Mouse (Mus musculus) cerebral cortex, adult 2 months (tissue): Measurements from ENCODE around the gene Nrip2.

Experiments
- WGBS: fragments of 180-500 bp; shearing (Covaris S2); methylation state at CpG from one replicate; pipeline ENCODE4 v1.1.7; 2018; 5-methylcytosine and 5-hydroxymethylcytosine counted together

Nrip2 gene

GRCm38 (mm10) chr6:128437288-128437687 lies 38.2 kb downstream of the Nrip2 start:
- 6% methylated on average over 10 of the region's 10 CpGs for WGBS

GRCm38 (mm10) chr6:128437731-128438316 lies 38.7 kb downstream of the Nrip2 start:
- WGBS: under 1% methylated on average over 52 of the region's 52 CpGs

- WGBS: under 1% methylated on average over 66 of the region's 67 CpGs
These were observed 39.3 kb downstream of the Nrip2 start, which contains the start of gene Fkbp4 for GRCm38 (mm10) chr6:128438317-128438870. Fkbp4 (minus strand) TSS chr6:128438677.

- 21% methylated on average over 18 of the region's 18 CpGs for WGBS
These were observed 39.8 kb downstream of the Nrip2 start for GRCm38 (mm10) chr6:128438871-128439341.

GRCm38 (mm10) chr6:128440238-128440637 lies 41.1 kb downstream of the Nrip2 start:
- 93% methylated on average over 2 of the region's 2 CpGs for WGBS

GRCm38 (mm10) chr6:128445761-128446535 lies 46.9 kb downstream of the Nrip2 start:
- 19% methylated on average over 14 of the region's 14 CpGs for WGBS

- WGBS: 95% methylated on average over 5 of the region's 5 CpGs
These were observed 48.0 kb downstream of the Nrip2 start for GRCm38 (mm10) chr6:128447063-128447462.

GRCm38 (mm10) chr6:128455835-128456605 lies 56.9 kb downstream of the Nrip2 start:
- WGBS: 51% methylated on average over 12 of the region's 12 CpGs

- WGBS: 89% methylated on average over 5 of the region's 5 CpGs
These were observed 58.1 kb downstream of the Nrip2 start for GRCm38 (mm10) chr6:128457186-128457585.

GRCm38 (mm10) chr6:128460321-128460720 lies 61.2 kb downstream of the Nrip2 start:
- 21% methylated on average over 2 of the region's 2 CpGs for WGBS

GRCm38 (mm10) chr6:128460729-128461503 lies 61.8 kb downstream of the Nrip2 start:
- WGBS: 83% methylated on average over 14 of the region's 14 CpGs

GRCm38 (mm10) chr6:128464996-128465395 lies 65.9 kb downstream of the Nrip2 start:
- 86% methylated on average over 4 of the region's 4 CpGs for WGBS
